Mouse (Mus musculus) hindlimb bud, embryonic 11.5 days (tissue): ENCODE data around the gene Nop9.

ENCODE experiments used
- DNase-seq: peaks from one replicate; pipeline ENCODE4 v3.0.0-alpha.2; 2012; ENCODE audit warnings: low read depth, low spot score; ENCODE audit errors: extremely low spot score

Nop9 gene

DNA sequence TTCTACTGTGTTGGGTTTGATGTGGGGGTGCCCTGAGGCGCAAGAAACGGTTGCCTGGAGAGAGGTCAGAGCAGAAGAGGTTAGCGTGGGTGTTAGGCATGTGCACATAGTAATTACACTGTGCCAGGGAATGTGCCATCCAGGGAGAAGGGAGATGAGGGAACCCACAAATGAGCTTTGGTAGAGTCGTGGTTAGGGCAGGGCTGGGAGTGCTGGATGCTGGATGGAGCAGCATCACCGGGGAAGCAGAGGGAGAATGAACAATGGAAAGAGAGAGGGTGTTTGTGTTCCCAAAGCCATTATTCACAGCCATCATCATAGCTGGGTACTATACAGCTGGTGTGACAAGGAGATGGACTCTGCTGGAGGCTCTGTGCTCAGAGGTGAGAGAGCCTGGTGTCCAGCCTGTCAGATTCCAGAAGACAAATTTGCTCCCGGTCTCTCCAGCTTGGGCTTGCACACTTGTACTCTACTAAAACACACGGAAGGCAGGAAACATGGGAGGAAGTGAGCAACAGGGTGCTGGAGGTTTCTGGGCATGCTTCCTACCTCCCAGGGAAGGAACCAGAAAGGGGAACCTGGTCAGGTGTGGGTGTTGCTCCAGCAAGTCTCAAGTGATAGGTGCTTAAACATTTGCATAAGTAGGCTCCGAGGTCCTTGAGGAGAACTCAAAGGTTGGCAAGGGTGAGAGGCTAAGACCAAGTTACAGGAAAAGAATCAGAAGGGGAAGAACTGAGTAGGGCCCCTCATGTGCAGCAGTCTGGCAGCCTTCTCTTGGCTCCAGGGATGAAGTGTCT lies 17.4 kb upstream of the Nop9 start:
- DNase-seq: no peak

DNA sequence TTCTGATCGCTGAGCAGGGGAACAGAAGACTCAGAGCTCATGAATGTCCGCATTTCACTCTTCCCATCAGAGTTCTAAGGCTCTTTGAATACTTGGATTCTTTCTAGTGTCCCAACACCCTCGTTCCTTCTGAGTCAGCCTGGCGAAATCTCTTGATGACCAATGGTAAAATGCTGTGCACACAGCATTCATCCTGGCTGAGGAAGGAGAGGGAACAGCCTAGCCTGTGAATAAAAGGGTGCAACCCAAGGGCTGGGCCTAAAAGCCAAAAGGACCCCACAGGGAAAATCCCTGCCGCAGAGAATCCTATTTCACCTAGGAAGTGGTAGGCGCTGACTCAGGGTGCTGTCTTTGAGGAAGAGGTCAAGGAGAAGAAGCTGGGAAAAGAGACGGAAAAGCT lies 15.4 kb upstream of the Nop9 start:
- DNase-seq: no peak

DNA sequence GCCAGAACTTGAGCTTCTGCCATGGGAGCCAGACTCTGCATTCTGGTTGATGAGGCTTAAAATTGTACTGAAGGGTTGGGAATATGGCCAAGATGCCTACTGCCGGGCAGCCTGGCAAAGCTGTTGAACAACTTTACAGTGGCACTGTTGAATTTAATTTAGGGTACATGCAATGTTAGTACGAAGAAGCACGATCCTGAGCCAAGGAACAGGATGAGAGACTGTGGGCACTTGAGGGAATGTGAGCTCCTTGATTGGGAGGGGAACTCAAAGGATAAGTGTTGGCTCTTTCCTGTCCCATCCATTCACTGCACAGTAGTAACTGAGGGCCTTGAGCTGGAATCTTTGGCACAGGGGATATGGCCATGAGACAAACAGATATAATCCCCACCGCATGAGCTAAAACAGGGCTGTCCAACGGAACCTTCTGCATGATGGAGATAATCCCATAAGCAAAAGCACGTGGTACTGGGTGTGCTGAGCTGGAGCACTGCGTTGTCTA lies 14.9 kb upstream of the Nop9 start:
- DNase-seq: no peak

DNA sequence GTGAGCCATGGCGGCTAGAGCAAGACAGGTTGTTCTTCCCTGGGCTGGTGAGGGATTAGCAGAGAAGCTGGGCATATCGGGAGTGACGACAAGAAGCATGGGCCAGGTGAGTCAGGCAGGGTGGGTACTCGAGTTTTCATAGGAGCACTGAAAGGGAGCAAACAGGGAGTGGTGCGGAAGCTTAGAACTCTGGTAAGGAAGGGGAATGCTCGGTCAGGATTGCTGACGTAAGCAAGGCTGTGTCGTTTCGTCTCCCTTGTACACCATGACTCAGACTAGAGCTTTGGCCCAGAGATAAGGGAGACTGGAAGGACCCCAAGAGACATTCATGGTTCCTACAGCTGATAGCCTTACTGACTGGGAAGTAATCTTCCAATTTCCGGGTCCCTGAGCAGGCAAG lies 11.6 kb upstream of the Nop9 start:
- no peak for DNase-seq

DNA sequence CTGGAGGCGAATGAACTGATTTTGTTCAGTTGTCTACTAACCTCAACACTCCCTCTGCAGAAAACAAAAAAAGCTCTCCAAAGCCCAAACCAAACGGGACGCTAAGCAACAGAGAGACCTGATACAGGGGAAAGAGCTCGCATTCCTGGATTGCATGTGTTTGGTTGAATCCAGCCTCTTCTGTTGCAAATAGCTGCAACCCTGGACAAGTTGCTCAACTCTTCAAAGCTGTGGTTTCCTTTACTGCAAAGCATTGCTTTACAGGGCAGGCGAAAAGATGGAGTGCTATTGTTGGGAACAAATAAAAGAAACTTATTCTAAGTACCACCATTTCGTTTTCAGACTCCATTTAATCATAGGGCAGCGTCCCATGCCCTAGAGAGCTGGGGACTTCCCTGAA lies 10.6 kb upstream of the Nop9 start:
- no peak for DNase-seq

DNA sequence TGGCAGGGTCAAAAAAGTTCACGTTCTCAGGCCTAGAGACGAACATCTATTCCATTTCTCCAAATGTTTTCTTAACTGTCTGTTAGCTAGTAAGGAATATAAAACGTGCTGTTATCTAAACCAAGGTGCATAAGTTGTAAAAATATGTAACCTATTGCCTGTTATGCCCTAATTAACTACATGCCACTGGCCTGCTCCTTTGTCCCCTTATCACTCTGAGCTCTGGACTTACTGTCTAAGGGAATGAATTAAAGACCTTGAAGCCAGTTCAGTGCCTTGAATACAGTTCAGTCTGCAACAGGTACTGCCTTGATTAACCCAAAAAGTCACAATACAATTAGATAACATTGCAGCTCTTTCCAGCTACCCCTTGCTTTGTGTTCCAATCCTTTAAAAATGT lies 10.2 kb upstream of the Nop9 start:
- DNase-seq: no peak

DNA sequence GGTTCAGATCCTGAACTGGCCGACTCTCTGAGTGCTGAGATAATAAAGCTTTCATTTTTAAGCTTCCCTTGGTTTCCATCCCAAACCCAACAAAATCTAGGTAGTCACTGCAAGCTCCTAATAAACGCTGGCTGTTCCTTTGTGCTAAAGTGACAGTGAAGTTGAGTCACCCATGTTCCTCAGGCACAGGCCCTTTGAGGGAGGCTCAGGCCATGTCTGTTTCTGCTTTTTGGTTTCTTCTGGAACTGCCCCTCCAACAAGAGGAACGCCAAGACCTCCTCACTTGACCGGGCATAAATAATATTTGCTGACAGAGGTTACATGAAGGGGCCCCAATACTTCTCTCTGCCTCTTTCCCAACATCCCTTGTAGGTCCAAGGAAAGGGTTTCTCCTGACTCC lies 9.7 kb upstream of the Nop9 start:
- DNase-seq: no peak

DNA sequence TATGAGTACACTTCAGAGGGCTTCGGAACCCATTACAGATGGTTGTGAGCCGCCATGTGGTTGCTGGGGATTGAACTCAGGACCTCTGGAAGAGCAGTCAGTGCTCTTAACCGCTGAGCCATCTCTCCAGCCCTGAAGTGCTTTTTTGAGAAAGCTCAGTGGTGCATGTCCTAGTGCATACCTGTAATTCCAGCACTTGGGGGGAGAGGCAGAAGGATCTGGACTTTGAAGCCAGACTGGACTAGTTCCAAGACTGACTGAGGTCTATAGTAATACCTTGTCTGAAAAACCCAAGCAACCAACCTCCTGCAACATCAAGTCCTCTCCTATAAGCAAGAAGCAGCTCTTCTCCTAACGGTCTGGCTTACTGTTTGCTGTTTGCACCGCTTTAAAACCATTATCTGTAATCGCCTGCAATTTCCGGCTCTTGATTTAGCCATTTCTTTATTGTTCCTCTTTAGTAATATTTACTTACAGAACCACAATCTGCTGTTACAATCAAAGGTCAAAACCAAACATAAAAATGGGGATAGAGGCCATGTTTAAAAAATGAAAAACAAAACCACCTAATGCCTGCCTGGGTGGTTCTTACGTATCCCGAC lies 8.3 kb upstream of the Nop9 start:
- no peak for DNase-seq

DNA sequence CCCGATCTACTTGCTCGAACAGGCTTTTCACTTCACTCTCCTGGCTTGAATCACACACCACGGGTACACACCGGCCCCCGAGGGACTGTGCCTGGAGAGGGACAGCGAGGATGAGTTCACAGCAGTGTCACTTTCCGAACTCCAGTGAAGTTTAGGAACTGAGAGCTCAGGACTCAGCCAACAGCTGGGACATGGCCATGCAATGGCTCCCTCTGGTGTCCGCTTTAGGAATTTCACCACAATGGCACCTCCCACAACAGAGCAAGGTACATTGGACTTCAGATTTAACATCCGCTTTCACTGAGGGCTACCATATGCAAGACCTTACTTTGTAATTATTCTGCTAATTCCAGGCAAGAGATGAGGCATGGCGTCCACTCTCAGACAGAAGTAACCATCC lies 1.8 kb upstream of the Nop9 start:
- peak; percentile 89 for DNase-seq

DNA sequence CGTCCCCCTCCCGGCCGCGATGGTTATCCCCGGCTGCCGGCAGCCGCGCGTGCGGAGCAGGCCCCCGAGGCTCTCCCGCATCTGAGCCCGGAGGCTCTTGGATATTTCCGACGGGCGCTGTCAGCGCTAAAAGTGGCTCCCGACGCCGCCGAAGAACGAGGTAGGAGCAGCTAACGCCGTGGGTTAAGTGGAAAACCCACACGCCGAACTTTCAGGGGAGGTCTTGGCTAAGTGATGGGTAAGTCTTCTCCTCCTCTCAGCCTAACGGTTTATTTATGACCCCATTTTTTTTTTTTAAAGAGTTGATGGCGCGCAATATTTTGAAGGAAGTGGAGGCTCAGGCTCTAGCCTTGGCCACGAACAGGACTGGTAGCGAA lies 356 bp downstream of the Nop9 start:
- no peak for DNase-seq

DNA sequence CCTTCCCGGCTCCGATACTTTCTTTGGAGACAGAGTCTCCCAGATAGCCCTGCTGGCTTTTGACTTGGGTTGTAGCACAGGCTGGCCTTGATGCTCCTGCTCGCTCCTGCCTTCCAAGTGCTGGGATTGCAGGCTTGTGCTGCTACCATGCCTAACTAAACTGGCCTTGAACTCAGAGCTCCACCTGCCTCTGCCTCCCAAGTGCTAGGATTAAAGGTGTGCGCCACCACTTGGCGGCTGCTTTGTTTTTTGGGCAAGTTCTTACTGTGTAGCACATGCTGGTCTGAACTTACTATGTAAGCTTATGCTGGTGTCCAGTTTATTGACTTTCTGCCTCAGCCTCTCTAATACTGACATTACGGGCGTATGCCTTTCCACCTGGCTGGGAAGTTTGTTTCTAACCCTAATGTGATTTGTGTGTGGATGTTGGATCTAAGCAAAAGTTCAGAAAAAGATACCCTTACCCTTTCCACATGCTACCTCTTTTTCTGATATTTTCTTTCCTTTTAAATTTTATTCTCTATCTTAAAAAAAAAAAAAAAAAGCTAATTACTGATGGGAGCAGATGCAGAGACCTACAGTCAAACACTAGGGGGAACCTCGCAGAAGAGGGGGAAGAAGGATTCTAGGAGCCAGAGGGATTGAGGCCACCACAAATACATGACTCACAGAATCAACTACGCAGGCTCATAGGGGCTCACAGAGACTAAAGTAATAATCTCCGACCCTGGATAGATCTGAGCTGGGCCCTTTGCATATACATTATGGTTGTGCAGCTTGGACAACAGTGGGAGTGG lies 1.8 kb downstream of the Nop9 start:
- no peak for DNase-seq

DNA sequence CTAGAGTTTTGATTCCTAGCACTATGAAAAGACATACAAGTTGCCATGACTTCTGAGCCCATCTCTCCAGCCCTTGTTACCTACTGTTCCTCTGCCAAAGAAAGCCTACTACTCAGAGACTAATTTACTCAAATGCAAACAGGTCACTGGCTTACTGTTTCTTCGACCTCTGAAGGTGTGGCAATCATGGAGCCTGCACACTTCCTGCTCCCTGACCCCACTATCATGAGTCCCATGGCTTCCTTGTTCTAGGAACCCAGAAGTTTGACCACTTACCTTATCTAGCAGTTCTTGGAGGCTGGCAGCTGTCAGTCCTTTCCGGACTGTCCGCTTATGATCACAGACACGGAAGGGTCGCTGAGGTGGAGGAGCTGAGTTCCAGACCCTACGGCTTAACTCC lies 12.1 kb downstream of the Nop9 start:
- no peak for DNase-seq

DNA sequence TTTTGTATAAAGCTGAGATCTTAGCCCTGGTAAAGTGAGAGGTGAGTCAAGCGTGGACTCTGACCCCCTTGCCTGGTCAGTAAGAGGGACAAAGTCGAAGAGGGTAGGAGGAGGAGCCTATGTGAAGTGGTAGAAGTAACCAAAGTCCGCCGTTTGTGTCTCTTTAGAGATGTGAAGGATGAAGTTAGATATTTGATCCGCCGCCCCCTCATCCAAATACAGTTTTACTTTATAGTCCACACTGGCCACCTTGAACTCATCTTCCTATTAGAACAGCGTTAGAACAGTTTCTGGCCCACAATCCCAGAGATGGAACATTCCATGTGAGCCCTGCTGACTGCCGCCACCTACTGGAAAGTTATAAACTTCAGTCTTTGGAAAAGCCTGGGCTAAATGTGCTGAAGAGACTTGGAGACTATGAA lies 12.9 kb downstream of the Nop9 start, which contains the start of gene Cideb:
TSS of gene Cideb (minus strand) at position 96 of the 422 bp plus-strand sequence.
- DNase-seq: peak; percentile 39

DNA sequence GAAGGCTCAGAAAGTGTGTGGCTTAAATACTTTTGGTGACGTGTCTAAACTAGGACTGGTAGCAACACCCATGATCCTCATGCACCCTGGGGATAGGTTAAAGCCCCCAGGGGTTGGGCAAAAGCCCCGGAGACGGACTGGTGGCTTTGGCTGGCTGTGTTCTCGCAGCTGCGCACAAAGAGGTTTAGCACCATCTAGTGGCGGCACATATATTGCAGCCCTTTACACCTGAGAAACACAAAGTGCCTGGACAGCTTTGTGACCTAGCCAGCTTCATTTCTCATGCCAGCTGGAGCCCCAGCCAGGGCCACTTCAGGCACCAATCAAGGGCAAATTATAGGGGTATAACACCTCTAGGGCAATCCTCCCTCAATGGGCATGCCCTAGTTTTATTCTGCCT lies 14.7 kb downstream of the Nop9 start:
- peak; percentile 50 for DNase-seq

DNA sequence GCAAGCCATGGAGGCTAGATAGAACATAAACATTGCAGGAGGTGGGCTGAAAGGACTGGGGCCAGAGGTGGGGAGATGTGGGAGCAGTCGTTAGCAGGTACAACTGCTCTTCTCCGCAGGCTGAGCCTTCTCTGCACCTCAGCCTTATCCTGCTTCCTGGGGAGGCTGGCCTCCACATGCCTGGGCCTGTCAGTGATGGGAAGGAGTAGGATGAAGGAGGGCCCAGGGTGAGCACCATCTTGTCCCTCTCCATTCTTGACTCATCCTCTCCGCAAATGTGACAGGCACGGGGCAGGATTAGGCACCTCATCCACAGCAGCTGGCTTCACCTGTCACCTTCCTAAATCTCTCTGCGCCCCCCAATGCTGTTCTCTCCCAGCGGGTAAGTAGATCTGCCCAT lies 15.7 kb downstream of the Nop9 start, which contains the start of gene Ltb4r2:
TSS of gene Ltb4r2 (plus strand) at position 266 of the 400 bp plus-strand sequence.
- no peak for DNase-seq

DNA sequence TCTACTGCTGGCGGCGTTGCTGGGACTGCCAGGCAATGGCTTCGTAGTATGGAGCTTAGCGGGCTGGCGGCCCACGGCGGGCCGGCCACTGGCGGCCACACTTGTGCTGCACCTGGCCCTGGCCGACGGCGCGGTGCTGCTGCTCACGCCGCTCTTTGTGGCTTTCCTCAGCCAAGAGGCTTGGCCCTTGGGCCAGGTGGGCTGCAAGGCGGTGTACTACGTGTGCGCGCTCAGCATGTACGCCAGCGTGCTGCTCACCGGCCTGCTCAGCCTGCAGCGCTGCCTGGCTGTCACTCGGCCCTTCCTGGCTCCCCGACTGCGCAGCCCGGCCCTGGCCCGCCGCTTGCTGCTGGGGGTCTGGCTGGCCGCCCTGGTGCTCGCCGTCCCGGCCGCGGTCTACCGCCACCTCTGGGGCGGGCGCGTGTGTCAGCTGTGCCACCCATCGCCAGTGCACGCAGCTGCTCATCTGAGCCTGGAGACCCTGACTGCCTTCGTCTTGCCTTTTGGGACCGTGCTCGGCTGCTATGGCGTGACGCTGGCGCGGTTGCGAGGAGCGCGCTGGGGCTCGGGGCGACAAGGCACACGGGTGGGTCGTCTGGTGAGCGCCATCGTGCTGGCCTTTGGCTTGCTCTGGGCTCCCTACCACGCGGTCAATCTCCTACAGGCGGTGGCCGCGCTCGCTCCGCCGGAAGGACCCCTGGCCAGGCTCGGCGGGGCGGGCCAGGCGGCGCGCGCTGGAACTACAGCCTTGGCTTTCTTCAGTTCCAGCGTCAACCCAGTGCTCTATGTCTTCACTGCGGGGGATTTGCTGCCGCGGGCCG lies 16.7 kb downstream of the Nop9 start:
- no peak for DNase-seq

DNA sequence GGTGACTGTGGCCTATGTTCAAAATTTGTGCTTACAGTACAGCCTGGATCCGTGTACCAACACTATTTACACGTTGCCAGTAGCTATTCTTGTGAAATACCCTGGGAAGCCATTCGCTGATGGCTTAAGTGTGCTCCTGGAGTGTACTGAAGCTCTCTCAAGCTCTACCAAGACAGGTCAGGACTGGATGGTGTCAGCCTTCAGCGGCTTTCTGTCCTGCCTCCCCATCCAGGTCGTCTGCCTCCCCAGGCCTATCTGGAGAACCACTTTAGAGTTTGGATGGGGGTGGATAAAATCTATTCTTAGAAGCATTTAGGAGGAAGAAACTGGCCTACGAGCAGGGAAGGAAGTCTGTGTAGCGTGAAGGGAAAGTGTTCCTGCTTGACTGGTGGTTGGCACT lies 17.7 kb downstream of the Nop9 start:
- no peak for DNase-seq

DNA sequence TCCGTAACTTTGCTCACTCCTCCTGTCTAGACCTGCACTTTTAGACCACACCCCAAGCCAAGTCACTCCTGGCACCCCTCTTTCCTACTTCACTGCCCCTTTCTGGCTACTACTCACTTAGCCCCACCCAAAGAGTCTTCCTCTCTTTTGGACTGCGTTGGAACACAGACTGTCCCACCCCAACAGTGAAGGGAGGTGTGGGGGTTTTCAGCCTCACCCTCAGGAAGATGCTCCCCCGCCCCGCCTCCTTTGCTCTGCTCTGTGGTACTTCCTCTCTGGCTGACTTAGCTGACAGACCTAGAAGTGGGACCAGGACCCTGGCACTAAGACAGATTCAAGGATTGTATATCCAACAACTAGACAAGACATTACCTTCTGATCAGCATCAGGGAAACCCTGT lies 20.2 kb downstream of the Nop9 start, which contains the start of gene Ltb4r1:
TSS of gene Ltb4r1 (plus strand) at position 267 of the 400 bp plus-strand sequence.
- DNase-seq: no peak

DNA sequence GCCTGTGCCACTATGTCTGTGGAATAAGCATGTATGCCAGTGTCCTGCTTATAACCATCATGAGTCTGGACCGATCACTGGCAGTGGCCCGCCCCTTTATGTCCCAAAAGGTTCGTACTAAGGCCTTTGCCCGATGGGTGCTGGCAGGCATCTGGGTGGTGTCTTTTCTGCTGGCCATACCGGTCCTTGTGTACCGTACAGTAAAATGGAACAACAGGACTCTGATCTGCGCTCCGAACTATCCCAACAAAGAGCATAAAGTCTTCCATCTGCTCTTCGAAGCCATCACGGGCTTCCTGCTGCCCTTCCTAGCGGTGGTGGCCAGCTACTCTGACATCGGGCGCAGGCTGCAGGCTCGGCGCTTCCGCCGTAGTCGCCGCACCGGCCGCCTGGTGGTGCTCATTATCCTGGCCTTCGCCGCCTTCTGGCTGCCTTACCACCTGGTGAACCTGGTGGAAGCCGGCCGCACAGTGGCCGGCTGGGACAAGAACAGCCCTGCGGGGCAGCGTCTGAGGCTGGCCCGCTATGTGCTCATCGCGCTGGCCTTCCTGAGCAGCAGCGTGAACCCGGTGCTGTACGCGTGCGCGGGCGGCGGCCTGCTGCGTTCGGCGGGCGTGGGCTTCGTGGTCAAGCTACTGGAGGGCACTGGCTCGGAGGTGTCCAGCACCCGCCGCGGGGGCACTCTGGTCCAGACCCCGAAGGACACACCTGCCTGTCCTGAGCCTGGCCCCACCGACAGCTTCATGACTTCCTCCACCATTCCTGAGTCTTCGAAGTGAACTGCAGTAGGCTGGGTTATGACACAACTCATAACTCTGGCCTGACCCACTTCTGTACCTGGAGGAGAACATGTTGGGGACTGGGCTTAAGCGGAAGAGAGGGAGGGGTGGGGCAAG lies 22.3 kb downstream of the Nop9 start:
- DNase-seq: no peak

DNA sequence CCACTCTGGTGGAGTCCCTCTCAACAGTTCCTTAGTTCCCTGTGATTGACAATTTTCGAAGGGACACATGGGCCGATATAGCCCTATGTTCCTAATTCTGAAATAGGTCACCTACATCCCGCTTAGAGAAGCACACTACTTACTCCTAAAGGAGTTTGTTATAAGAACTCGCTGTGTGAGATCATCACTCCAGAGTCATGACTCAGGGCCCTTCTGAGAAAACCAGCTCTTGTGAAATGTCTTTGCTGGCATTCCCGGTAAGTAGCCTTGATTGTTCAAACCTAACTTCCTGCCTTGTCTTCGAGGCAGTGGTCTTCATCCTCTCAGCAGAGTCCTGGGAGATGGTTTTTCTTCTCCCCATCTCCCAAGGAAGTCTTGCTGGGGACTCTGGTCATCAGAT lies 23.1 kb downstream of the Nop9 start:
- DNase-seq: no peak
